Mouse (Mus musculus) brown adipose tissue, adult 24 weeks (tissue): ENCODE results near the gene Rnf26. TPM values are rescaled to one million over a fixed set of nuclear protein-coding genes. Genes with fewer than 3 reads are reported as not detected.
A peak's percentile ranks its signal among the peaks of the same experiment; 100 is the strongest.

Experiments
- H3K27ac ChIP-seq: fragments of 200-500 bp; replicated peaks from 2 replicates; pipeline ENCODE4 v1.5.1; 2012; ENCODE audit warnings: low read depth, mild to moderate bottlenecking, low read length
- H3K4me1 ChIP-seq: fragments of 200-500 bp; 2 replicates; pipeline ENCODE4 v1.6.1; 2012; ENCODE audit warnings: low read length, mixed read lengths; ENCODE audit not compliant: control insufficient read depth, insufficient read depth, insufficient read length
- H3K4me3 ChIP-seq: fragments of 200-500 bp; 2 replicates; pipeline ENCODE4 v1.5.1; 2012; ENCODE audit warnings: low read depth, mild to moderate bottlenecking, low read length, moderate library complexity; ENCODE audit not compliant: insufficient read depth
- polyA plus RNA-seq: library from polyadenylated mRNA; stranded (reverse); fragments of >200 nt; gene quantifications from 2 replicates; pipeline ENCODE4 v1.2.4, GENCODE M21; 2012; ENCODE audit not compliant: missing spikeins, insufficient read depth, insufficient read length

Rnf26 gene
- polyA plus RNA-seq, 1 experiment, result 8.7 TPM

DNA sequence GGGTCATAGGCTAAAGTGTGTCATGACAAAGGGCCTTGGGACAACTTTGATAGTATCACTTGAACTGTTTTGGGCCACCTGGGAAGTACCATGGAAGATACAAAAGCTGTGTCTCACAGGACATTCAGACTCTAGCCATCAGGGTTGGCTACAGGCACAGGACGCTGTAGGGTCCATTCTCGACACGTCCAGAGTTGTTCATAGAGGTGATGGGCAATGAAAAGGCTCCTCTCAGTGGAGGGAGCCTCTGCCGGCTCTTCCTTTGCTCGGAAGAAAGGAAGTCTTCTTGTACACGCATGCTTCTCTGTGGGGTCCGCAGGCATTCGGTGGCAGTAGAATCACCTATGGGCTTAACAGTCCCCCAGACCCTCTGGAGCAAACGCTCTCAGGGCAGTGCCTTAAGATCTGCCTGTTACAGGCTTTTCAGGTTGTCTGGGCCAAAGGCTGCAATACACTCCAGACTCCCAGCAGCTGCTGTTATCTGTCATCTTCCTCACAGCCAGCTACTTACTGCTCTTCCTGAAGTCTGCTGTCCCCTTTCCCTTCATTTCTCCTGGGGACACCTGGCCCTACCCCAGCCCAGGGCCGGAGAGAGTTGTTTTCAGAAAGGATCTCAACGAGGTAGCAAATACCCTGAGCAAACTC lies 35.9 kb downstream of the Rnf26 start:
- Histone ChIP-seq H3K27ac (no peak overlapping the region), H3K4me1 (no peaks in the 10 kb centered on the region; the same call in 1 of the 2 replicates), H3K4me3 (no peak overlapping the region)

DNA sequence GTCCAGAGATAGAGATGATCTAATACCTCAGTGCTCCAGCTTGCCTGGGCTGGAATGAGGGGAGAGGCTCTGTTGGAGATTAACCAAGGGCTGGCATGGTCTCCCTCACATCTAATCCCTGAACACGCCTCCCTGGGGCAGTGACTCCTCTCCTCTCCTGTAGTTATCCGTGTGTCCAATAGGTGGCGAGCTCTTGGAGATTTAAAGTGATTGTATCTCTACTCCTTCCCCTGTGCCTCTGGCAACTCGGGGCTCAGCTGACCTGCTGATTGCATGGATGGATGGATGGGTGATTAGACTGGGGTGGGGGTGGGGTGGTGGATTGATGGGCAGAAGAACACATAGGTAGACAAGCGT lies 36.6 kb downstream of the Rnf26 start:
- no peak overlapping the region for H3K27ac ChIP-seq
- H3K4me3 ChIP-seq, result no peak overlapping the region
- H3K4me1 ChIP-seq, result no peaks in the 10 kb centered on the region; the same call in 1 of the 2 replicates

GRCm38 (mm10) chr9:44075996-44076763 lies 37.1 kb downstream of the Rnf26 start:
- Histone ChIP-seq H3K4me3 (no peak overlapping the region), H3K27ac (no peak overlapping the region), H3K4me1 (no peaks in the 10 kb centered on the region; the same call in 1 of the 2 replicates)

DNA sequence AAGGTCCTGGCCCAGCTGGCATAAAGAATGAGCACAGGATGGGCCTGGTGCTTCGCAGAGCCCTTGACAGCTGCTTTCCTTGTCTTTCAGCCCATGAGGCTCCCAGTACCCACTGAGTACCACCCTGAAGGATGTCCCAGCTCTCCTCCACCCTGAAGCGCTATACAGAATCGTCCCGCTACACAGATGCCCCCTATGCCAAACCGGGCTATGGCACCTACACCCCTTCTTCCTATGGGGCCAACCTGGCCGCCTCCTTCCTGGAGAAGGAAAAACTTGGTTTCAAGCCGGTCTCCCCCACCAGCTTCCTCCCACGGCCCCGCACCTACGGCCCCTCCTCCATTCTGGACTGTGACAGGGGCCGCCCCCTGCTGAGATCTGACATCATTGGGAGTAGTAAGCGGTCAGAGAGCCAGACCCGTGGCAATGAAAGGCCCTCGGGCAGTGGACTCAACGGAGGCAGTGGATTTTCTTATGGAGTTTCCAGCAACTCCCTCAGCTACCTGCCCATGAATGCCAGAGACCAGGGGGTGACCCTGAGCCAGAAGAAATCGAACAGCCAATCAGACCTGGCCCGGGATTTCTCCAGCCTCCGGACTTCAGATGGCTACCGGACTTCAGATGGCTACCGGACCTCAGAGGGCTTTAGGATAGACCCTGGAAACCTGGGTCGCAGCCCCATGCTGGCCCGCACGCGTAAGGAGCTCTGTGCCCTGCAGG lies 37.9 kb downstream of the Rnf26 start:
- H3K4me3 ChIP-seq, result no peak overlapping the region
- H3K27ac ChIP-seq, result no peak overlapping the region
- no peaks in the 10 kb centered on the region; the same call in 1 of the 2 replicates for H3K4me1 ChIP-seq

- no peak overlapping the region for H3K4me3 ChIP-seq
- H3K4me1 ChIP-seq, result no peaks in the 10 kb centered on the region; the same call in 1 of the 2 replicates
- no peak overlapping the region for H3K27ac ChIP-seq
Observed at GRCm38 (mm10) chr9:44074395-44075275, 38.7 kb downstream of the Rnf26 start.

GRCm38 (mm10) chr9:44073115-44073514 lies 40.2 kb downstream of the Rnf26 start:
- peak overlapping the region; percentile 67 for H3K27ac ChIP-seq
- H3K4me1 ChIP-seq, result no peaks in the 10 kb centered on the region; the same call in 1 of the 2 replicates
- H3K4me3 ChIP-seq, result no peak overlapping the region

GRCm38 (mm10) chr9:44072599-44072915 lies 40.8 kb downstream of the Rnf26 start:
- H3K4me3 ChIP-seq, result no peak overlapping the region
- peaks cover 3% of the 10 kb centered on the region; the same call in 1 of the 2 replicates for H3K4me1 ChIP-seq
- peak overlapping the region; percentile 74 for H3K27ac ChIP-seq

DNA sequence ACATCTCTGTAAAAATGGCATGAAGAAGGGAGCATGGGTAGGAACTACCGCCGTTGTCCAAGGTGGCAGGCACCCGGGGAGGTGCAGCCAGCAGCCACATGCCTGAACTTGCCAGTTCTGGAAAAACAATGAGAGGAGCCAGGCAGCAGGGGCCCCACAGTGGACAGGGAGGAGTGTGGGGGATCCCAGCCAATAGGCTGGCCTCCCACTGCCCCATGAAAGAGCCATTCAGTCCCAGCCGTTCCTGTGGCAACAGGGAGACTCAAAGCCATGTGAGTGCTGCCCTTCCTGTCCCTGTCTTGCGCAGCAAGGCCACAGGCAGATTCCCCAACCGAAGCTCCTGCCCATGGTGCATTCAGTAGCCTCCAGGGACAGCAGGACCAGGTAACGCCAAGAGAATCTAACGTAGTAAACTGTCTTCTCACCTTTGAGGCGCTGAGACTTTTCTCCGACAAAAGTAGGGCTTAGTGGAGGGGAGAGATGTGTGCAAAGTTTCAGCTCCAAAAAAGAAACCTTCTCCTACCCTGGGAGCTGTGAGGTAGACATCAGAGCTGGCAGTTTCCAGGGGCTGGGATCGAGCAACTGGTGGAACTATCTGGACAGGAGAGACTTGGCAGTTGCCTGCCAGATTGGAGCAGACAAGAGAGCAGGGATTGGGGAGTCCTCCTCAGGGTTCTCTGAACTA lies 41.3 kb downstream of the Rnf26 start:
- Histone ChIP-seq H3K27ac (peak overlapping the region; percentile 74), H3K4me1 (peaks cover 3% of the 10 kb centered on the region; the same call in 1 of the 2 replicates)

DNA sequence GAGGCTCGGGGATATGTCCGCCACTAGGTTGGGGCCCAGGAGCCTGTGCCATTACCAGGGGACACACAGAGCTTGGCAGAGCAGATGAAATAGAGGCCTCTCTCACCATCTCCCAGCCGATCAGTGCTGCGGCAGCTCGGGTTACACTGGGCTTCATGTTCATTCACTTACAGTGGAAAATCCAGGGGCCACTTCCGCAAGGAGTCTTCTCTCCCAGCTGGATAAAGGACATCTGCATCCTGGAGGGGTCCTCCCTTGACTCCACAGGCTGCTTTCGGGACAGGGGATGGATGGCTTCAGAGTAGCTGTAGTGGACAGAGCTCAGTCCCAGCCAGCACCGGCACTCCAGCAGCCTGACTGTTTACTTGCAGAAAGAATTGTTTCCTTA lies 42.5 kb downstream of the Rnf26 start:
- no peak overlapping the region for H3K27ac ChIP-seq
- peaks cover 3% of the 10 kb centered on the region; the same call in 1 of the 2 replicates for H3K4me1 ChIP-seq
- no peak overlapping the region for H3K4me3 ChIP-seq

More for the DNA sequence above, 41.3 kb downstream of the Rnf26 start:
- no peak overlapping the region for H3K4me3 ChIP-seq

DNA sequence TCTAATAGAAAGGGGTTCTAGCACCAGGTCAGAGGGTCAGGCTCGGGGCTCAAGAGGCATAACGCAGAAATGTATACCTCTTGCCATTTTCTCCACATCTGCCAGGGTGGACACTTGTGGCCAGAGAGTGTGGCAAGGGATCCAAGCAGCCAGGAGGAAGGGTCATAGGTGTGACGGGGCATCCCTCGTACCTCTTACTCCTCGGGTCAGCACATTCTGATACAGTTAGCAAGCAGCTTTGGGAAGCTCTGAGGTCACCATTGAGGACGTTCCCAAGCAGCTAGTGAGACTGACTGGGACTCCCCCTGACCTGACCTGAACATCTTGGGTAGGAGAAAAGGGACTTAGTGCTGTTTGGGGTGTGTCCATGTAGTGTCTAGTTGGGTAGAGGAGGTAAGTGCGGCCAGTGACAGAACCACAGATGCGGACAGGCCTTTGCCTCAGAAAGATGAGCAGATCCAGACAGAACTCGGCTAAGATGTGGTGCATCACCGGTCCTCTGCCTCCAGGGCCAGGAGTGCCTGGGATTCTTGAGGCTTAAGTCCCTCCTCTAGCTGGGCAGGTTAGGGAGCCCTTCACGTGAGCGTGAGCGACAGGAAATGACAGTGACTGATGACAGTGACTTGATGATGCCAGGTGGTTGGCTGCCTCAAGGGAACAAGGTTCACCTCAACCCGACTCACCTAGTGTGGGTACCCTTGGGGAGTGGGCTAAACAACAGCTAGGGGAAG lies 43.0 kb downstream of the Rnf26 start:
- no peak overlapping the region for H3K27ac ChIP-seq
- H3K4me3 ChIP-seq, result no peak overlapping the region
- H3K4me1 ChIP-seq, result peaks cover 3% of the 10 kb centered on the region; the same call in 1 of the 2 replicates

DNA sequence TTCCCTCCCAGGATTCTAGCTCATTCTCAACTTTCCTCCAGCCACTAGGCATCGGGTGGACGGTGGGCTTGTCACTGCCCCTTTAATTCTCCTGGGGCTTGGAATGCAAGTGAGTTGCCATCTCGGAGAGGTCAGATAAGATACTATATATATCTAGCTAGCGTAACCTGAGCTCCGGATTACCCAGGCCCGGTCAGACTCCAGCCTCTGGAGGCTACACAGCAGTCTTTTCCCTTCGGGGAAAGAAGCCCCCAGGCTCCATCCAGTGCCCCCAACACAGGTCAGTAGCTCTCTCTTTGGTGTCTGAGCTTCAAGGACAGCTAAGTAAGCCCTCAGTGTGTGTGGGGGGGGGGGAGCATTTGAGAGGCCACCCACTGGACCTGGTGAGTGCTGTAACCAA lies 44.1 kb downstream of the Rnf26 start:
- Histone ChIP-seq H3K4me1 (peaks cover 3% of the 10 kb centered on the region; the same call in 1 of the 2 replicates), H3K4me3 (no peak overlapping the region), H3K27ac (no peak overlapping the region)

- Histone ChIP-seq H3K4me1 (peaks cover 3% of the 10 kb centered on the region; the same call in 1 of the 2 replicates), H3K27ac (no peak overlapping the region), H3K4me3 (peak overlapping the region; percentile 78)
Observed at GRCm38 (mm10) chr9:44067960-44068330, 45.4 kb downstream of the Rnf26 start.

DNA sequence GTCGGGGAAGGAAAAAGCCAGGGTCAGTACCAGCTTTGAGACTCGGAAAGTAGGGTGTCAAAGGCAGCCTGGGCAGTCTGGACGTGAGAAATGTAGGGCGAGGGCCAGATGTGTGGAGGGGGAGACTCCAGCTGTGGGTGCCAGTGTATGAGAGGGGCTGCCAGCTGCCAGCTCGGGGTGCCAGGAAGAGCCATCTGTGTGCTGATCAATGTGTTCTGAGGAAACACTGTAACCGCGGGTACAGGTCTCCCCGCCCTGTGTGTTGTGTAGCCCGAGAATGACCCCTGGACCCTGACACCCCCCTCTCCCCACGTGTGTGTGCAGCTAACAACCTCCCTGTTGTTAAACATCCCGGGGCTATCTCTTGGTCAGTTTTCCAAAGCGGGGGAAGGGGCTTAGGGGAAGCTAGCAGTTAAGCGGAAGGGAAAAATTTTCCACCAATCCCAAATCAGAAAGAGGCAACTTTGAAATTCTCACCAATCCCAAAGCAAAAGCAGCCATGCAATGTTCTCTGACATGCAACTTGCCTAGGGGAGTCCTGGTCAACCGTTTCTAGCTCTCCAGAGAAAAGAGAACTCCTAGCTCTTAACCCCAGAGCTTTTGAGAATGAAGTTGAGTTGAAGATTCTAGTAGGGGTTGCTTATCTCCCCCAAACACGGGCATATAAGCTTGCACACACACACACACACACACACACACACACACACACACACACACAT lies 45.9 kb downstream of the Rnf26 start:
- Histone ChIP-seq H3K27ac (peak overlapping the region; percentile 79), H3K4me1 (peaks cover 3% of the 10 kb centered on the region; the same call in 1 of the 2 replicates), H3K4me3 (peak overlapping the region; percentile 78)
